Mouse (Mus musculus): ENCODE data around the gene Bms1.

The Bms1 gene

GRCm38 (mm10) chr6:118365781-118366180 lies 53.5 kb downstream of the Bms1 start:
- DNase-seq (ENCODE audit: low spot score): no peak

- DNase-seq (ENCODE audit: low spot score): no peak
These were observed 68.9 kb downstream of the Bms1 start for GRCm38 (mm10) chr6:118350342-118350741.

GRCm38 (mm10) chr6:118348186-118348585 lies 71.1 kb downstream of the Bms1 start:
- no peak for DNase-seq (ENCODE audit: low spot score)

- DNase-seq (ENCODE audit: low spot score): no peak
These were observed 72.0 kb downstream of the Bms1 start for GRCm38 (mm10) chr6:118347291-118347690.

- no peak for DNase-seq (ENCODE audit: low spot score)
These were observed 77.3 kb downstream of the Bms1 start for GRCm38 (mm10) chr6:118341861-118342485.

GRCm38 (mm10) chr6:118337660-118338059 lies 81.6 kb downstream of the Bms1 start:
- no peak for DNase-seq (ENCODE audit: low spot score)

- no peak for DNase-seq (ENCODE audit: low spot score)
These were observed 82.5 kb downstream of the Bms1 start for GRCm38 (mm10) chr6:118336541-118337480.

- DNase-seq (ENCODE audit: low spot score): peak; percentile 38
These were observed 83.3 kb downstream of the Bms1 start for GRCm38 (mm10) chr6:118335934-118336450.

GRCm38 (mm10) chr6:118333861-118334260 lies 85.4 kb downstream of the Bms1 start:
- DNase-seq (ENCODE audit: low spot score): no peak

All from testis, postnatal 14 days (tissue).